Mouse (Mus musculus) forebrain, embryonic 16.5 days (tissue): ENCODE results near the gene Pbld2. TPM values are rescaled to one million over a fixed set of nuclear protein-coding genes. Genes with fewer than 3 reads are reported as not detected.
"Not testable (repeated sequence)": the region's sequence is repeated elsewhere in the genome, so short reads cannot be mapped to it uniquely, and the experiment has no call there.

Experiments
- ATAC-seq: fragments of 200-750 bp; cut with Nextera tagmentation; 2 replicates; pipeline ENCODE4 v1.8.0; 2017; ENCODE audit warnings: mild to moderate bottlenecking, moderate library complexity
- H3K27ac ChIP-seq: fragments of 300-500 bp; sonication (generic); 2 replicates; pipeline ENCODE4 v1.5.1; 2014; ENCODE audit warnings: low read length, control low read depth
- H3K27me3 ChIP-seq: fragments of 300-500 bp; sonication (generic); replicated peaks from 2 replicates; pipeline ENCODE4 v1.6.1; 2014; ENCODE audit warnings: low read length; ENCODE audit not compliant: control insufficient read depth, insufficient read depth
- H3K36me3 ChIP-seq: fragments of 300-500 bp; sonication (generic); 2 replicates; pipeline ENCODE4 v1.6.1; 2014; ENCODE audit not compliant: control insufficient read depth, insufficient read depth
- H3K4me1 ChIP-seq: fragments of 300-500 bp; sonication (generic); replicated peaks from 2 replicates; pipeline ENCODE4 v1.6.1; 2014; ENCODE audit warnings: low read length; ENCODE audit not compliant: control insufficient read depth, insufficient read depth
- H3K4me2 ChIP-seq: fragments of 300-500 bp; sonication (generic); 2 replicates; pipeline ENCODE4 v1.6.1; 2014; ENCODE audit warnings: mild to moderate bottlenecking, low read length, control low read depth
- H3K4me3 ChIP-seq: fragments of 300-500 bp; sonication (generic); replicated peaks from 2 replicates; pipeline ENCODE4 v1.5.1; 2014; ENCODE audit warnings: mild to moderate bottlenecking, low read length, control low read depth
- H3K9ac ChIP-seq: fragments of 300-500 bp; sonication (generic); replicated peaks from 2 replicates; pipeline ENCODE4 v1.6.1; 2014; ENCODE audit warnings: low read depth, low read length, control low read depth
- H3K9me3 ChIP-seq: fragments of 300-500 bp; sonication (generic); 2 replicates; pipeline ENCODE4 v1.6.1; 2016; ENCODE audit warnings: low read length; ENCODE audit not compliant: control insufficient read depth
- WGBS: fragments of 180-500 bp; shearing (Covaris S2); extraction: QIAGEN DNeasy Blood & Tissue Kit; methylation state at CpG from one replicate; pipeline ENCODE4 v1.1.7; 2014; 5-methylcytosine and 5-hydroxymethylcytosine counted together
- polyA plus RNA-seq: library from polyadenylated mRNA; unstranded; fragments of >200 nt; fragmentation: Nextera tagmentation; extraction: Ambion mirVana; gene quantifications from 2 replicates; pipeline ENCODE4 v1.2.1, GENCODE M21; 2015

Pbld2 gene
- polyA plus RNA-seq, 1 experiment from 2014 or later = 1.3 TPM

DNA sequence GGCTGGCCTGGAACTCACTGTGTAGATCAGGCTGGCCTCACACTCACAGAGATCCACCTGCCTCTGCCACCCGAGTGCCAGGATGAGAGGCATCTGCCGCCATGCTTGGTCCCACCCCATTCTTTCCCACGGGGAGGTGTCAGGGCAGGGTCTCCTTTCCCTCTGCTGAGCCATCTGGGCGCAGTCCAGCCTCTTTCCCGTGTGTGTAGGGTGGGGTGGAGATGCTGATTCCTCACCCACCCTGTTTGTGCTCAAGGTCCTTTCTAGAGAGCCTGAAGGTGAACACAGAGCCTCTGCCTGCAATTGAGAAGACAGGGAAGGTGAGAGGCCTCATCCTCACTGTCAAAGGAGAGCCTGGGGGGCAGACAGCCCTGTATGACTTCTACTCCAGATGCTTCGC is 30.0 kb downstream of the Pbld2 start:
- H3K4me2 ChIP-seq, H3K36me3 ChIP-seq, H3K4me3 ChIP-seq, H3K9me3 ChIP-seq, H3K27ac ChIP-seq, H3K27me3 ChIP-seq, H3K4me1 ChIP-seq, H3K9ac ChIP-seq, ATAC-seq: not testable (repeated sequence)
- 92% methylated on average over 6 of the region's 6 CpGs for WGBS

- ATAC-seq = no peak
- no peaks in the 10 kb centered on the region for H3K4me1 ChIP-seq
- H3K9me3 ChIP-seq = no peaks in the 10 kb centered on the region
- H3K4me3 ChIP-seq = no peak overlapping the region
- H3K4me2 ChIP-seq = no peak overlapping the region
- no peaks in the 10 kb centered on the region for H3K27me3 ChIP-seq
- 78% methylated on average over 2 of the region's 2 CpGs for WGBS
- no peak overlapping the region for H3K9ac ChIP-seq
- no peak overlapping the region for H3K27ac ChIP-seq
- no peaks in the 10 kb centered on the region for H3K36me3 ChIP-seq
These were observed 30.5 kb downstream of the Pbld2 start for GRCm38 (mm10) chr10:63054586-63054985.

GRCm38 (mm10) chr10:63056966-63057750 is 33.0 kb downstream of the Pbld2 start:
- Histone ChIP-seq H3K4me2 (no peak overlapping the region), H3K27me3 (no peaks in the 10 kb centered on the region), H3K4me3 (no peak overlapping the region), H3K9me3 (no peaks in the 10 kb centered on the region), H3K4me1 (no peaks in the 10 kb centered on the region), H3K36me3 (no peaks in the 10 kb centered on the region), H3K27ac (no peak overlapping the region), H3K9ac (no peak overlapping the region)
- WGBS = 50% methylated on average over 24 of the region's 24 CpGs
- ATAC-seq = no peak

DNA sequence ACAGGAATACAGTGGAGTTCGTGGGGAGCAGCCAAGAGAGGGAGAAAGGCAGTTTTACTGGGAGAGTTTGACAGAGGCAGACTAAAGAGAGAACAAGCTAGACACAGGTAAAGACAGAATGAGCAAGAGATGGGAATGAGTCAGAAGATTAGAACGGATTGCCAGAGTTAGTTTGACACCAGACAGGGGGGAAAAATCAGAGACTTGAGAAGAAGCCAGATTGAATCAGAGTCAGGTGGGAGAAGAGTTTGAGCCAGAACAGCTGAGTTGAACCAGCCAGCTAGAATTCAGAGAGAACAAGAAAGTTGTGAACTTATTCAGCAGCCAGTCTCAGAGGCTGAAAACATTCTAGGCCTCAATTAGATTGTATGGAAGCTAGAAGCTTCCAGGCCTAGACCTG is 35.7 kb downstream of the Pbld2 start, which contains the start of gene Pbld1:
TSS of gene Pbld1 (plus strand) at position 301 of the 400 bp plus-strand sequence.
- Histone ChIP-seq H3K36me3 (no peaks in the 10 kb centered on the region), H3K4me2 (no peak within 1 kb of the TSS), H3K4me3 (no peak within 1 kb of the TSS), H3K27ac (no peak within 1 kb of the TSS), H3K9me3 (no peaks in the 10 kb centered on the region), H3K9ac (no peak within 1 kb of the TSS), H3K27me3 (no peaks in the 10 kb centered on the region), H3K4me1 (no peaks in the 10 kb centered on the region)
- no peak for ATAC-seq
- 85% methylated on average over 2 of the region's 2 CpGs for WGBS

- H3K27me3 ChIP-seq = no peaks in the 10 kb centered on the region
- no peak overlapping the region for H3K27ac ChIP-seq
- no peaks in the 10 kb centered on the region for H3K9me3 ChIP-seq
- no peak for ATAC-seq
- WGBS = 54% methylated on average over 11 of the region's 11 CpGs
- H3K4me1 ChIP-seq = no peaks in the 10 kb centered on the region
- H3K36me3 ChIP-seq = no peaks in the 10 kb centered on the region
- no peak overlapping the region for H3K9ac ChIP-seq
- H3K4me3 ChIP-seq = no peak overlapping the region
- H3K4me2 ChIP-seq = no peak overlapping the region
These were observed 36.3 kb downstream of the Pbld2 start for GRCm38 (mm10) chr10:63060406-63060805.

DNA sequence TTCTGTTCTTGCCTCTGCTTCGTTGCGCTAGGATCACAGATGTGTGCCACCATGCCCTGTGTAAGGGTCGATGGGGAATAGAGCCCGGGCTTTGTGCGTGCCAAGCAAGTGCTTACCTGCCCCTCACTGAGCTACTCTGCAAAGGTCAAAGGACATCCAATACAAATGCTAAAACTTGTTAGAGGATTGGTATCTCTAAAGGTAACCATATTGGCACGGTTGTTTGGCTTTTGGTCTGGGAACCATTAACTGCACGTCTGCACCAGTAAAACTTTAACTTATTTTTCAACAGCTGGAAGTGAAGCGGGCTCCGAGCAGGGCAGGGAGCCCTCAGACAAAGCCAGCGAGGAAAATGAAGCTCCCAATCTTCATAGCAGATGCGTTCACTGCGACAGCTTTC is 37.2 kb downstream of the Pbld2 start:
- no peak overlapping the region for H3K4me3 ChIP-seq
- H3K27ac ChIP-seq = no peak overlapping the region
- H3K27me3 ChIP-seq = no peaks in the 10 kb centered on the region
- H3K9me3 ChIP-seq = no peaks in the 10 kb centered on the region
- 80% methylated on average over 12 of the region's 12 CpGs for WGBS
- no peak overlapping the region for H3K9ac ChIP-seq
- no peaks in the 10 kb centered on the region for H3K36me3 ChIP-seq
- H3K4me2 ChIP-seq = no peak overlapping the region
- peaks cover 3% of the 10 kb centered on the region; the same call in 1 of the 2 replicates for H3K4me1 ChIP-seq
- no peak for ATAC-seq

DNA sequence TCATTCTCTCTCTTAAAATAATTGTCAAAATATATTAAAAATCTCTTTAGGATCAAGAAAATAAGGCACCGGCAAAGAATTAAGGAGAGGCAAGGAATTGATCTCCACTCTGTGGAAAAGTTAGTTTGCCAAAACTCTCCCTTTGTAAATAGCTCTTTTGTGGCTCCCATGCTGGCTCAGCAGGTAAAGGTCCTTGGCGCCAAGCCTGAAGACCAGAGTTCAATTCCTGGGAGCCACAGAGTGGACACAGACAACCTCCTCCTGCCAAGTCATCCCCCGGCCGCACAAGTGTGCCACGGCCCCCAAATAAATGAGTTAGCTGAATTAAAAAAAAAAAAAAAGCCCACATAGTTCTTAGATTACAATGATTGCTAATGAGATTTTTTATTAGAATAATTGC is 38.6 kb downstream of the Pbld2 start:
- Histone ChIP-seq H3K36me3 (no peaks in the 10 kb centered on the region), H3K4me3 (no peak overlapping the region), H3K4me1 (peaks cover 3% of the 10 kb centered on the region; the same call in 1 of the 2 replicates), H3K9ac (no peak overlapping the region), H3K4me2 (no peak overlapping the region), H3K27ac (no peak overlapping the region), H3K9me3 (no peaks in the 10 kb centered on the region), H3K27me3 (no peaks in the 10 kb centered on the region)
- ATAC-seq = no peak
- 87% methylated on average over 5 of the region's 5 CpGs for WGBS

DNA sequence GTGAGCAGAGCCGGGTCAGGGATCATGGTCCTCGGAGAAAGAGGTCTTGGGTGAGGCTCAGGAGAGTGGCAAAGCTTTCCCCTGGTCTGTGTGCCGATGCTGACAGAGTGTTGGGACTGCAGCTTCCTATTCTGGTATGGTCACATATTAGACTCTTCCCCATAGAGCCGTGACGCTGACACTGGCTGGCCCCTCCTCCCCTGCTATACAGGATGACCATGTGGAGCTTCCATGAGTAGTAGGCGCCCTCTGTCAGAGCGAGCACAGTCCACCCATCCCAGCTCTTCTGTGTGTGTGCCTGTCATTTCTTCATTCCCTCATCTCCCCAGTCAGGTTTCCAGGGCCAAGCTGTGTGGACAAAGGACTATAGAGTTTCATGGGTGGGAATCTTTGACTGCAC is 39.2 kb downstream of the Pbld2 start:
- Histone ChIP-seq H3K36me3 (no peaks in the 10 kb centered on the region), H3K9ac (no peak overlapping the region), H3K27ac (no peak overlapping the region), H3K4me3 (no peak overlapping the region), H3K27me3 (no peaks in the 10 kb centered on the region), H3K4me1 (peaks cover 3% of the 10 kb centered on the region; the same call in 1 of the 2 replicates), H3K4me2 (no peak overlapping the region), H3K9me3 (no peaks in the 10 kb centered on the region)
- WGBS = 72% methylated on average over 7 of the region's 7 CpGs
- ATAC-seq = no peak

DNA sequence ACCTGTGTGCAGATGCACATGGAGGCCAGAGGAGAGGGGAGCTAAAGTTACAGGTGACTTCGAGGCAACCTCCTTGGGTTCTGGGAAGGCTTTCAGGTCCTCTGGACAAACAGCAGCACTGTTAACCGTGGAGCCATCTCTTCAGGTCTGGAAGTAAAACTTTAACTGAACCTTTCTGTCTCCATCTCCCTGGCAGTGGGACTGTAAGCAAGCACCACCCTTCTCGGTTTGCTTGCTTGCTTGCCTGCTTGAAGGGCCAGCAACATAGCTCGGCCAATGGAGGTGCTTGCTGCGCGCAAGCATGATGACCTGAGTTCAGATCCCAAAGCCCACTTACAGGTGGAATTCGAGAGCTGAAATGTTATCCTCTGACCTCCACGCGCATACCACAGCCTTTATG is 40.4 kb downstream of the Pbld2 start:
- WGBS = 91% methylated on average over 9 of the region's 9 CpGs
- no peak overlapping the region for H3K4me3 ChIP-seq
- no peak overlapping the region for H3K27ac ChIP-seq
- no peak overlapping the region for H3K4me2 ChIP-seq
- H3K9ac ChIP-seq = no peak overlapping the region
- H3K36me3 ChIP-seq = no peaks in the 10 kb centered on the region
- no peaks in the 10 kb centered on the region for H3K27me3 ChIP-seq
- H3K9me3 ChIP-seq = no peaks in the 10 kb centered on the region
- ATAC-seq = no peak
- H3K4me1 ChIP-seq = peaks cover 3% of the 10 kb centered on the region; the same call in 1 of the 2 replicates
